Mouse (Mus musculus) G1E (cell line): Measurements from ENCODE around the gene Cdk13. TPM values are rescaled to one million over a fixed set of nuclear protein-coding genes. Genes with fewer than 3 reads are reported as not detected.

Source experiments
- ATAC-seq: 2 replicates; pipeline ENCODE4 v1.8.0; 2016; ENCODE audit warnings: mild to moderate bottlenecking; ENCODE audit not compliant: insufficient number of reproducible peaks, poor library complexity, low FRiP score, severe bottlenecking; ENCODE audit errors: extremely low read depth
- DNase-seq: peaks from one replicate; pipeline ENCODE4 v3.0.0; 2012; ENCODE audit warnings: low spot score
- H3K27me3 ChIP-seq: 2 replicates; pipeline ENCODE4 v1.6.1; 2012; ENCODE audit warnings: mild to moderate bottlenecking, low read length, inconsistent platforms; ENCODE audit not compliant: insufficient read depth
- H3K36me3 ChIP-seq: replicated peaks from 2 replicates; pipeline ENCODE3; 2012; ENCODE audit warnings: mild to moderate bottlenecking, inconsistent platforms
- H3K4me1 ChIP-seq: 2 replicates; pipeline ENCODE4 v1.6.1; 2012; ENCODE audit warnings: low read depth, low read length, inconsistent platforms, mixed read lengths; ENCODE audit not compliant: insufficient read depth
- H3K4me3 ChIP-seq: 2 replicates; pipeline ENCODE4 v1.5.1; 2012; ENCODE audit warnings: low read depth, mild to moderate bottlenecking, inconsistent platforms, low read length, moderate library complexity, mixed read lengths
- H3K9me3 ChIP-seq: replicated peaks from 2 replicates; pipeline ENCODE4 v1.6.1; 2012; ENCODE audit warnings: inconsistent platforms
- CTCF ChIP-seq: IDR thresholded peaks from 2 replicates; pipeline ENCODE4 v1.5.1; 2012; ENCODE audit warnings: low read depth, low read length, inconsistent platforms, mixed read lengths
- GATA1 ChIP-seq: IDR thresholded peaks from 2 replicates; pipeline ENCODE4 v1.6.1; 2012; ENCODE audit warnings: borderline replicate concordance, low read length, inconsistent platforms, mixed read lengths
- GATA2 ChIP-seq: IDR thresholded peaks from 2 replicates; pipeline ENCODE4 v1.6.1; 2012; ENCODE audit warnings: low read depth, low read length, inconsistent platforms, borderline replicate concordance
- POLR2AphosphoS5 ChIP-seq: IDR thresholded peaks from 2 replicates; pipeline ENCODE4 v1.6.1; 2012; ENCODE audit warnings: low read depth, low read length, inconsistent platforms; ENCODE audit not compliant: insufficient replicate concordance
- TAL1 ChIP-seq: conservative IDR thresholded peaks from 2 replicates; pipeline ENCODE4 v1.6.1; 2012; ENCODE audit warnings: low read depth, low read length, inconsistent platforms, mixed read lengths
- polyA plus RNA-seq: library from polyadenylated mRNA; stranded (reverse); fragments of >175 nt; gene quantifications from 2 replicates; pipeline ENCODE4 v1.2.3, GENCODE M21; 2012
- total RNA-seq, 2 experiments: library from RNA; stranded (forward) in 1 of 2; stranded (reverse) in 1 of 2; fragments of 200-1000 nt in 1 of 2; fragments of >200 nt in 1 of 2; fragmentation: Nextera tagmentation in 1 of 2; gene quantifications; 2 replicates each; pipeline ENCODE4 v1.2.3; 2014 to 2017

Cdk13 gene
- total and polyA plus RNA-seq, 3 experiments: 70.3 to 227 (median 166) TPM

DNA sequence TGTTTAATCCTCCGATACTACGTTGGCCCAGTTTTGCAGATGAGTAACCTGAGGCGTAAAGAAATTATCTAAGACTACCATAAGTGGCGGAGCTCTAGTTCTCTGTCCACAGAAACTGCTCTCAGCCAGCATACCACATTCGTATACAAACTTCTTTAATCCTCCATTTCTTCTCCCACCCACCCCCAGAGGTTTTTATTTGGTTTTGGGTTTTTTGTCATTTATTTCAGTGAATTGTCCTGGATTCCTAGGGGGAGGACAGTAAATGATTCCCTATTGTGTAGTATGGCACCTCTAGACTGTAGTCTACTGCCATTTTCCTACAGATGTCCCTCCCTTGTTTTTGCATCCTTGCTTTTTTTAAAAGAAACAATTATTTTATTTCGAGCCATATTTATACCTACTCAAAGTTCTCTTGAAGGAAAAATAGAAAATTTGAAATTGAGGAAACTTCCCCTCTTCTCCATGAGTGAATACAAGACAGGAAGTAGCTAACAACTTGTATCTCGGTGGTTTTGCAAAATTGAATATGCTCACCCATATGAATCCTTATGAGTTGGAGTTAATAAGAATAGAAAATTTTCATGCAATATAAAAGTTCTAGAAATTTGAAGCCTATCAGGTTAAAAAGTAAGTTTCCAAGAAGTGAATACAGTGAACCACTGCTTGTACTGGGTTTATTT is 108.9 kb downstream of the Cdk13 start:
- Histone ChIP-seq H3K27me3 (no peaks in the 10 kb centered on the region), H3K4me3 (peak overlapping the region; percentile 82), H3K36me3 (peaks cover 16% of the 10 kb centered on the region), H3K9me3 (no peaks in the 10 kb centered on the region), H3K4me1 (peaks cover 24% of the 10 kb centered on the region)
- TF ChIP-seq CTCF (no peak), GATA1 (no peak)
- no peak for DNase-seq
- no peak for ATAC-seq

DNA sequence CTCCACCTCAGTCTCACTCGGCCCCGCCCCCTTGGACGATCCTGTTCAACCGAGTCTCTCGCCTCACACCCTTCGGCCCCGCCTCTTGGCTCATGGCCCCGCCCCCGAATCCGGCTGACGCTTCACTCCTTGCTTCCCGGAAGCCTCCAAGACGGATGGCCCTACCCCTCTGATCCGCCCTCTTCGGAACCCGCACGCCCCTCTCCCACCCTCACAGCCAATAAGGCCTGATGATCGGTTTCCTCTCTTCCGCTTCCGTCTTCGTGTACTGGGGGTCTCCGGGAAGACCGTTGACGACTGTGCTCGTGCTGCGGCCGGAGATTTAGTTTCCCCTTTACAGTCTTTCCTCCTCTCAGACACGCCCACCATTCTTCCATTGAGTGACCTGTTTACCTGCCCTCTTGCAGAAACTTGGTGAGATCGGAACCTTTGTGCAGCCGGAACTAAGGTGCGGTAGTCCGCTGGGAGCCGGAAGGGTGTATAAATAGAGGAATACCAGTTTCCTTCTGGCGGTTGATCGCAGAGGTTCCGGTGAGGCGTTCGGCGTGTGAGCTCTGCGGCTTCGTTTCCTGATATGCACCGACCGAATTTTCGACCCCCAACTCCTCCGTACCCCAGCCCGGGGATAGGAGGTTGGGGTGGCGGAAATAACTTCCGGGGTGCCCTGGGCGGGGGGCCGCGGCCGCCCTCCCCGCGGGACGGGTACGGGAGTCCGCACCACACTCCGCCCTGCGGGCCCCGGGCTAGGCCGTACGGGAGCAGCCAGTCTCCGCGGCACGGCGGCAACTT is 109.8 kb downstream of the Cdk13 start, which contains the start of the genes Mplkip and Sugct:
Mplkip (plus strand) TSS at position 282 of the 789 bp plus-strand sequence.
Sugct (minus strand) TSS at position 643 of the 789 bp plus-strand sequence.
- ATAC-seq (peak; percentile 93), DNase-seq (peak; percentile 91)
- peaks cover 9% of the 10 kb centered on the region for H3K36me3 ChIP-seq
- H3K27me3 ChIP-seq: no peaks in the 10 kb centered on the region
- H3K4me3 ChIP-seq: peak within 1 kb of the TSS; percentile 82
- no peak for TF ChIP-seq GATA2
- peak; percentile 26; the same call in 1 of the 2 replicates for TF ChIP-seq POLR2AphosphoS5
- H3K9me3 ChIP-seq: no peaks in the 10 kb centered on the region
- peaks cover 17% of the 10 kb centered on the region for H3K4me1 ChIP-seq

DNA sequence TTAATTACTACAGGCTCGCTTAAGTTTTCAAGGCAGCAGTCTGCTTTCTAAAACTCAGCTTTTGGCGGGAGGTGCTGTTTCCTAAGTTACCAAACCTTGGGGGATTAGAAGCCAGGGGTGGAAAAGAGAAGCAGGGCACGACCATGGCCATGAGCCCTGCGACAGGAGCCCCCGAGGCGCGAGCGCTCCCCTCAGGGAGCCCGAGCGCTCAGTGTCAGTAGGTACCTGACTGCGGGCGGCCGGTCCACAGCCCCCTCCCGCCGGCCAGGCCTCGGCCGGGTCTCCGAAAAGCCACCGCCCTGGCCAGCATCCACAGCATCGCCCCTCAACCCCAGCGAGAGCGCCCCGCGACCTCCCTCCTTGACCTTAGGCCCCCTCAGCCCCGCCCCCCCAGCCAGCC is 110.5 kb downstream of the Cdk13 start:
- Histone ChIP-seq H3K4me1 (peaks cover 16% of the 10 kb centered on the region), H3K9me3 (no peaks in the 10 kb centered on the region), H3K27me3 (no peaks in the 10 kb centered on the region), H3K4me3 (peak overlapping the region; percentile 82), H3K36me3 (peaks cover 8% of the 10 kb centered on the region)
- TF ChIP-seq CTCF (no peak), GATA2 (no peak), POLR2AphosphoS5 (no peak), TAL1 (no peak), GATA1 (no peak)
- ATAC-seq: no peak
- DNase-seq: no peak

DNA sequence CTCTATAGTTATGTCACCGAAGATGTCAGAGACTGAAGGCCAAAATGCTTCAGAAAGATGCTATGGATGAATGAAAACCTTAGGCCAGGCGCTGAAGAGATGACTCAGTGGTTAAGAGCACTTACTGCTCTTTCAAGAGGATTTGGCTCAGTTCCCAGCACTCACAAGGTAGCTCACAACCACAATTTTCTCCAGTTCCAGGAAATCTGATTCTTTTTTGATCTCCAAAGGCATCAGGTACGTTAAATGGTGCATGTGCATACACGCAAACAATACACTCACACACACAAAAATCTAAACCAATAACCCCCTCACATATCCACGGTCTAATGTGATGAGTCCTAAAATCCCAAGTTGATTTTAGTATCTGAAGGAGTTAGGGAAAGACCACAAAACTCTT is 111.1 kb downstream of the Cdk13 start:
- no peak for ATAC-seq
- Histone ChIP-seq H3K36me3 (peaks cover 7% of the 10 kb centered on the region), H3K27me3 (no peaks in the 10 kb centered on the region), H3K9me3 (no peaks in the 10 kb centered on the region), H3K4me1 (peaks cover 14% of the 10 kb centered on the region), H3K4me3 (peak overlapping the region; percentile 82; the same call in 1 of the 2 replicates)
- DNase-seq: no peak
- TF ChIP-seq TAL1 (no peak), POLR2AphosphoS5 (no peak), CTCF (no peak), GATA1 (no peak), GATA2 (no peak)

DNA sequence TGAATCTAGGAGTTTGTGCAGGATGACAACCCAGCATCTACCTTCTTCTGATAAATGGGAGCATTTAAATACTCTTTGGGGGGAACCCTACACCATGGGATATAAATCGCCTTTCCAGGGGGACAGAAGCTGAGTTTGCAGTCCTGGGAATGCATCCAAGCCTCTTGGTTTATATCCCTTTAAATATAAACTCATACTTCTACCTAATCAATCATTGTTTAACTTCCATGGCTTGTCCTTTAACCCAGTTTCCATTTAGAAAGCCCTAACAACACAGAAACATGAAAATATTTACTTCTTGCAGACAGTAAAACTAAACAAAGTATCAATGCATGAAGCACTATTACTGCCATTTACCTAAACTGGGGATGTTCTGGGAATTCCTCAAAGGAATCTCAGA is 113.5 kb downstream of the Cdk13 start:
- Histone ChIP-seq H3K4me3 (no peak overlapping the region), H3K36me3 (no peaks in the 10 kb centered on the region)

DNA sequence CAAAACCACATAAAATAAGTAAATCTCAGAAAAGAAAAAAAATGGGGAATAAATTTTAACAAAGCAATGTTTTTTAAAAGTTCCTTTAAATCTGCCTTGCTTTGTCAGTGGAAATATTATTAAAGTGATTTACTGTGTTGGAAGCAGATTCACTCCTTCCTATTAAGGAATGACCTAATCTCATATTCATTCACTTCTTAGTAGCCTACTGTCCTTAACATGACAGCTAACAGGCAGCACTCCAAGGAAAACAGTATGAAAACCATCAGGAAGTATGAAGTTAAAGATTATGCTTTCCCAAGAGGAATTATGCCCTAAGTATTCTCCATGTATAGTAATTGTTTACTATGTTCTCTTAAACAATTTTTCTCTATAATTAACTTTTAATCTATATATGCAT is 114.2 kb downstream of the Cdk13 start:
- Histone ChIP-seq H3K36me3 (no peaks in the 10 kb centered on the region), H3K4me3 (no peak overlapping the region), H3K27me3 (no peaks in the 10 kb centered on the region), H3K4me1 (peaks cover 10% of the 10 kb centered on the region), H3K9me3 (no peaks in the 10 kb centered on the region)
- ATAC-seq: no peak
- DNase-seq: no peak
- no peak for TF ChIP-seq GATA1
- no peak for TF ChIP-seq GATA2
- TF ChIP-seq POLR2AphosphoS5: no peak
- TF ChIP-seq TAL1: no peak
- TF ChIP-seq CTCF: no peak

More for the DNA sequence above, 113.5 kb downstream of the Cdk13 start:
- no peak for DNase-seq
- H3K4me1 ChIP-seq: peaks cover 10% of the 10 kb centered on the region
- TF ChIP-seq POLR2AphosphoS5 (no peak), CTCF (no peak), GATA1 (no peak), TAL1 (no peak), GATA2 (no peak)
- no peak for ATAC-seq
- no peaks in the 10 kb centered on the region for H3K9me3 ChIP-seq
- H3K27me3 ChIP-seq: no peaks in the 10 kb centered on the region
